Mouse (Mus musculus): Measurements from ENCODE around the gene Sumo2. TPM values are rescaled to one million over a fixed set of nuclear protein-coding genes. Genes with fewer than 3 reads are reported as not detected.

The Sumo2 gene
- polyA plus RNA-seq, 1 experiment from 2014 or later = 1,615 TPM

DNA sequence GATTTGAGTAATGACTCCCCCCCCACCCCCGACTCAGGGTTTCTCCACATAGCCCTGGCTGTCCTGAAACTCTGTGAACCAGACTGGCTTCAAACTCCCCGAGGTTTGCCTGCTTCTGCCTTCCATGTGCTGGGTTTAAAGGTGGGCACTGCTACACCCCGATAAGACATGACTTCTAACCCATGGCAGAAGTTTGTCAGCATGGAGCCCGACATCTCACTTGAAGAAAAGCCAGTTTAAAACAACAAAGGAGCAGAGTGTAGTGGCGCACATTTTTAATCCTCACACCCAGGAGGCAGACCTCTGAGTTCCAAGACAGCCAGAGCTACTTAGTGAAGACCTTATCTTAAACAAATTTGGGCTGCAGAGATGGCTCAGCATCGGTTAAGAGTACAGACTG is 43.7 kb downstream of the Sumo2 start:
- peak overlapping the region; percentile 81 for H3K9ac ChIP-seq (ENCODE audit: low read length)
- DNase-seq (ENCODE audit: low spot score, missing footprints) = no peak
- no peaks in the 10 kb centered on the region for H3K9me3 ChIP-seq (ENCODE audit: control insufficient read depth, low read length)
- WGBS = 40% methylated on average over 6 of the region's 6 CpGs
- H3K4me2 ChIP-seq = peak overlapping the region; percentile 84
- no peaks in the 10 kb centered on the region for H3K27me3 ChIP-seq (ENCODE audit: control insufficient read depth, insufficient read depth, low read length)
- no peak overlapping the region for H3K27ac ChIP-seq (ENCODE audit: low read depth, low read length)
- peaks cover 5% of the 10 kb centered on the region; the same call in 1 of the 2 replicates for H3K36me3 ChIP-seq (ENCODE audit: control insufficient read depth, insufficient read depth, low read length)
- ATAC-seq (ENCODE audit: low FRiP score) = no peak
- peak overlapping the region; percentile 69 for H3K4me3 ChIP-seq (ENCODE audit: low read depth, low read length)
- H3K4me1 ChIP-seq (ENCODE audit: control insufficient read depth, insufficient read depth, low read length) = peaks cover 7% of the 10 kb centered on the region

DNA sequence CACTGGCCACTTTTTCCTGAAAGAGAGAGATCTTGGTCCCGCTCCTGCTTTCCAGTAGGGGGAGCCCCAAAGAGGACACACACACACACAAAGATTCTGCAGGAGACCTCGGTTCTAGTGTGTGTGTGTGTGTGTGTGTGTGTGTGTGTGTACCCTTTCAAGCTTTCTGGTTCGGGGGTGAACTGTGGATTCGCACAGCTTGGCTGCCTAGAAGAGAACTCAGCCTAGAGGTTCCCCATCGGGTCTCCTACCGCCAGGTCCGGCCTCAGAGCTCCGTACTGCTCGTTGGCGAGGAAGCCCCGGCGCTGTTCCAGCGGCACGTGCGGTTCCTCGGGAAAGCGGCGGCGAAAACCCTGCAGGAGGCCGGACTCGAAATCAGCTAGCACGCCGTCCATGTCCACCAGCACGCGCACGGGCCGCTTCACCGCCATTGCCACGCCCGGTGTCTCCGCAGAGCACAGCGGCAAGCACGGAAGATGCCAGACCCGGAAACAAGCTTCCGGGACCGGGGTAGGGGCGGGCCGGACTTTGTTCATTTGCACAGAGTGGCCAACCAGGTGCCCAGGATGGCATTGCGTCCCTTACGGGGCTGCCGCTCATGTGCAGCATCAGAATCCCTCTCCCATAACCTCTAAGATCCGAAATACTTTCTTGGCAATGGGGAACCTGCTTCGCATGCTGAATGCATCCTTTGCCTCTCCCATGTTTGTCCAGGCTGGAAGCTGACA is 44.6 kb downstream of the Sumo2 start, which contains the start of gene Nt5c:
Gene Nt5c, minus strand, starts transcription at position 507 of the 728 bp plus-strand sequence.
- Histone ChIP-seq H3K9ac (ENCODE audit: low read length) (peak within 1 kb of the TSS; percentile 81), H3K36me3 (ENCODE audit: control insufficient read depth, insufficient read depth, low read length) (no peaks in the 10 kb centered on the region), H3K4me2 (peak within 1 kb of the TSS; percentile 84), H3K27me3 (ENCODE audit: control insufficient read depth, insufficient read depth, low read length) (no peaks in the 10 kb centered on the region), H3K4me1 (ENCODE audit: control insufficient read depth, insufficient read depth, low read length) (peaks cover 7% of the 10 kb centered on the region), H3K27ac (ENCODE audit: low read depth, low read length) (peak within 1 kb of the TSS; percentile 59), H3K9me3 (ENCODE audit: control insufficient read depth, low read length) (no peaks in the 10 kb centered on the region), H3K4me3 (ENCODE audit: low read depth, low read length) (peak within 1 kb of the TSS; percentile 69)
- ATAC-seq (ENCODE audit: low FRiP score) = peak; percentile 89
- WGBS = under 1% methylated on average over 43 of the region's 43 CpGs
- DNase-seq (ENCODE audit: low spot score, missing footprints) = peak; percentile 97

DNA sequence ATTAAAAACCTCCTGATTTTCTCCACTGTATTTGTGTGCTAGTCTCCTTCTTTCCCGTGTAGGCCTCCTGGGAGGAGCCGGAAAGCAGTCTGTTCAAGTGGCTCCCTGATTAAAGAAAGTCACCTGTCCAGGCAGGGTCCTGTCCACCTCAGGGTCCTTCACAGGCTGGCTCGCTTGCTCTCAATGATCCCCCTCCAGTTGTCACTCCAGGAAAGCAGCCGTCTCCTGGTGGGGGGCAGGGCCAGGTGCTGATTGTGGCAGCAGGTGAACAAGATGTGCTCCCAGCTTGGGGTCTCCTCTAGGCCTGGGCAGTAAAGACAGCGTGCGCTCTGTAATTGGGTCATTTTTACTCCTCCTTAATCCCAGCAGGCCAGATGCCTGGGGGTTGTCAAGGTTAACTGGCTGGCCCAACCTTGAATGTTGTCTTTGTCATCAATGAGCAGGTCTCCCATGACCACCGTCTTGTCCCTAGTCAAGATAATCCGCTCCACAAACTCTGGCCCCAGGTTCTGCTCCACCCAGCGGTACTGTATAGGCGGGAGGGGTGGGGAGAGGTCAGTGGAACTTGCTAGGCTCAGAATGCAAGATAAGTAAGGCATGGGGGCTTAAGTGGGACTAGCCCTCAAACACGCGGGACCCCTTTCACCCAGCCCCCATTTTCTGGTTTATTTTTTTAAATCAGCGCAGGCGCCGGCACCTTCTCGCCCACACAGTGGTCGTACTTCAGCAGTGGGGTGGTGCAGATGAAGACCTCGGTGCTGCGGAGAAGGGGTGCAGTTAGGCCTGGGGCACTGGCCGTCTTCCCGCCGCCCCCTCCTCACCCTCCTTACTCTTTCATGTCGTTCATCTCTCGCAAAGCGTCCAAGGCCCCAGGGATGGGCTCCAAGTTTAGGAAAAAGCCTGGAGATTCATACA is 45.4 kb downstream of the Sumo2 start:
- peak overlapping the region; percentile 81 for H3K9ac ChIP-seq (ENCODE audit: low read length)
- H3K36me3 ChIP-seq (ENCODE audit: control insufficient read depth, insufficient read depth, low read length) = no peaks in the 10 kb centered on the region
- peaks cover 7% of the 10 kb centered on the region for H3K4me1 ChIP-seq (ENCODE audit: control insufficient read depth, insufficient read depth, low read length)
- DNase-seq (ENCODE audit: low spot score, missing footprints) = no peak
- H3K27ac ChIP-seq (ENCODE audit: low read depth, low read length) = no peak overlapping the region
- H3K4me2 ChIP-seq = peak overlapping the region; percentile 84
- H3K27me3 ChIP-seq (ENCODE audit: control insufficient read depth, insufficient read depth, low read length) = no peaks in the 10 kb centered on the region
- 27% methylated on average over 25 of the region's 25 CpGs for WGBS
- peak; percentile 61 for ATAC-seq (ENCODE audit: low FRiP score)
- H3K9me3 ChIP-seq (ENCODE audit: control insufficient read depth, low read length) = no peaks in the 10 kb centered on the region
- peak overlapping the region; percentile 69 for H3K4me3 ChIP-seq (ENCODE audit: low read depth, low read length)

GRCm38 (mm10) chr11:115488551-115489104 is 47.4 kb downstream of the Sumo2 start:
- H3K4me3 ChIP-seq (ENCODE audit: low read depth, low read length) = no peak overlapping the region
- H3K27ac ChIP-seq (ENCODE audit: low read depth, low read length) = no peak overlapping the region
- no peaks in the 10 kb centered on the region for H3K27me3 ChIP-seq (ENCODE audit: control insufficient read depth, insufficient read depth, low read length)
- H3K36me3 ChIP-seq (ENCODE audit: control insufficient read depth, insufficient read depth, low read length) = no peaks in the 10 kb centered on the region
- DNase-seq (ENCODE audit: low spot score, missing footprints) = no peak
- WGBS = 87% methylated on average over 19 of the region's 19 CpGs
- ATAC-seq (ENCODE audit: low FRiP score) = no peak
- H3K9me3 ChIP-seq (ENCODE audit: control insufficient read depth, low read length) = no peaks in the 10 kb centered on the region
- no peak overlapping the region for H3K9ac ChIP-seq (ENCODE audit: low read length)
- peaks cover 11% of the 10 kb centered on the region for H3K4me1 ChIP-seq (ENCODE audit: control insufficient read depth, insufficient read depth, low read length)
- H3K4me2 ChIP-seq = no peak overlapping the region

- DNase-seq (ENCODE audit: low spot score, missing footprints) (peak; percentile 89), ATAC-seq (ENCODE audit: low FRiP score) (peak; percentile 48; the same call in 1 of the 2 replicates)
- Histone ChIP-seq H3K9me3 (ENCODE audit: control insufficient read depth, low read length) (no peaks in the 10 kb centered on the region), H3K4me3 (ENCODE audit: low read depth, low read length) (no peak overlapping the region), H3K36me3 (ENCODE audit: control insufficient read depth, insufficient read depth, low read length) (no peaks in the 10 kb centered on the region), H3K9ac (ENCODE audit: low read length) (no peak overlapping the region), H3K4me1 (ENCODE audit: control insufficient read depth, insufficient read depth, low read length) (peaks cover 4% of the 10 kb centered on the region; the same call in 1 of the 2 replicates), H3K27ac (ENCODE audit: low read depth, low read length) (no peak overlapping the region), H3K27me3 (ENCODE audit: control insufficient read depth, insufficient read depth, low read length) (no peaks in the 10 kb centered on the region), H3K4me2 (no peak overlapping the region)
- 29% methylated on average over 12 of the region's 12 CpGs for WGBS
These were observed 50.9 kb downstream of the Sumo2 start for GRCm38 (mm10) chr11:115485155-115485554.

DNA sequence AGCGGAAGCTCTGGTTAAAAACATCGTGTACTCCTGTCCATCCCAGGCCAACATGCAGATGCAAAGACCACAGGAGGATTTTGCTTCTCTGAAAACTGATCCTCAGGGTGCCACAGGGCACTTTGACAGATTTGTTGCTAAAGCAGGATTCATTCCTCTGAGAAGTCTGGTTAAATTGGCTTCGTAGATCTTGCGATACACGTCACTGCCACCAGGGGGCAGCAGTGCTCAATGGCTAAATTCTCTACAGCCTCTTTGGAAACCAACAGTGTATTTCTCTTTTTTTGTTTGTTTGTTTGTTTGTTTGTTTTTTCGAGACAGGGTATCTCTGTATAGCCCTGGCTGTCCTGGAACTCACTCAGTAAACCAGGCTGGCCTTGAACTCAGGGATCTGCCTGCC is 52.4 kb downstream of the Sumo2 start:
- Histone ChIP-seq H3K36me3 (ENCODE audit: control insufficient read depth, insufficient read depth, low read length) (no peaks in the 10 kb centered on the region), H3K4me1 (ENCODE audit: control insufficient read depth, insufficient read depth, low read length) (peaks cover 4% of the 10 kb centered on the region; the same call in 1 of the 2 replicates), H3K4me3 (ENCODE audit: low read depth, low read length) (no peak overlapping the region), H3K27me3 (ENCODE audit: control insufficient read depth, insufficient read depth, low read length) (no peaks in the 10 kb centered on the region), H3K9ac (ENCODE audit: low read length) (no peak overlapping the region; the same call in 1 of the 2 replicates), H3K4me2 (no peak overlapping the region), H3K9me3 (ENCODE audit: control insufficient read depth, low read length) (no peaks in the 10 kb centered on the region), H3K27ac (ENCODE audit: low read depth, low read length) (no peak overlapping the region)
- DNase-seq (ENCODE audit: low spot score, missing footprints) (peak; percentile 99), ATAC-seq (ENCODE audit: low FRiP score) (no peak)
- 18% methylated on average over 6 of the region's 6 CpGs for WGBS

DNA sequence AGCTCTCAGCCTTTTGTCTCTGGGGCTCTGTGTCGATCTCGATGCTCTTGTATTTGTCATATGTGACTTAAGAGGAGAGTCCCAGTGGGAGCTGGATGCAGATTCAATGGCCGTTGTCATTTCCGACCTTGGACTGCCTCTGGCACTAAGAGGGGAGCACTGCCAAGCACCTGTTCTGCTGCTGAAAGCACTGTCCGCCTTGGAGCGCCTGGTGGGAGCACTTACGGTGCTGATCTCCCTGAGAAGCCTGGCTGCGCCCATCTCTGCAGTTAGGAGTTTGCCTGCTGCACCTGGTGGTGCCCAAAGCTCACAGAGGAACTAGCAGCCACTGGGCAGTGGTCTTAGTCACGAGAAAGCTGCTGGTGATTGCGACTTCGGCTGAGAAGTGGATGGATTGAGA is 52.8 kb downstream of the Sumo2 start:
- Histone ChIP-seq H3K9ac (ENCODE audit: low read length) (no peak overlapping the region; the same call in 1 of the 2 replicates), H3K27ac (ENCODE audit: low read depth, low read length) (no peak overlapping the region)
- WGBS = 69% methylated on average over 11 of the region's 11 CpGs

GRCm38 (mm10) chr11:115481553-115482259 is 54.4 kb downstream of the Sumo2 start:
- Histone ChIP-seq H3K4me2 (no peak overlapping the region), H3K9me3 (ENCODE audit: control insufficient read depth, low read length) (no peaks in the 10 kb centered on the region), H3K4me1 (ENCODE audit: control insufficient read depth, insufficient read depth, low read length) (peaks cover 4% of the 10 kb centered on the region; the same call in 1 of the 2 replicates), H3K27me3 (ENCODE audit: control insufficient read depth, insufficient read depth, low read length) (no peaks in the 10 kb centered on the region), H3K27ac (ENCODE audit: low read depth, low read length) (no peak overlapping the region), H3K4me3 (ENCODE audit: low read depth, low read length) (no peak overlapping the region), H3K36me3 (ENCODE audit: control insufficient read depth, insufficient read depth, low read length) (no peaks in the 10 kb centered on the region), H3K9ac (ENCODE audit: low read length) (no peak overlapping the region)
- ATAC-seq (ENCODE audit: low FRiP score) (no peak), DNase-seq (ENCODE audit: low spot score, missing footprints) (no peak)
- WGBS = 86% methylated on average over 6 of the region's 6 CpGs

More for the DNA sequence above, 52.8 kb downstream of the Sumo2 start:
- Histone ChIP-seq H3K9me3 (ENCODE audit: control insufficient read depth, low read length) (no peaks in the 10 kb centered on the region), H3K4me1 (ENCODE audit: control insufficient read depth, insufficient read depth, low read length) (peaks cover 4% of the 10 kb centered on the region; the same call in 1 of the 2 replicates), H3K36me3 (ENCODE audit: control insufficient read depth, insufficient read depth, low read length) (no peaks in the 10 kb centered on the region), H3K27me3 (ENCODE audit: control insufficient read depth, insufficient read depth, low read length) (no peaks in the 10 kb centered on the region), H3K4me3 (ENCODE audit: low read depth, low read length) (no peak overlapping the region), H3K4me2 (no peak overlapping the region)
- no peak for ATAC-seq (ENCODE audit: low FRiP score)
- DNase-seq (ENCODE audit: low spot score, missing footprints) = no peak

Measured in midbrain, embryonic 11.5 days (tissue).